Mouse (Mus musculus): ENCODE results near the gene Dlg4. TPM values are rescaled to one million over a fixed set of nuclear protein-coding genes. Genes with fewer than 3 reads are reported as not detected.

The Dlg4 gene
- polyA plus RNA-seq, 1 experiment: 0.10 TPM

DNA sequence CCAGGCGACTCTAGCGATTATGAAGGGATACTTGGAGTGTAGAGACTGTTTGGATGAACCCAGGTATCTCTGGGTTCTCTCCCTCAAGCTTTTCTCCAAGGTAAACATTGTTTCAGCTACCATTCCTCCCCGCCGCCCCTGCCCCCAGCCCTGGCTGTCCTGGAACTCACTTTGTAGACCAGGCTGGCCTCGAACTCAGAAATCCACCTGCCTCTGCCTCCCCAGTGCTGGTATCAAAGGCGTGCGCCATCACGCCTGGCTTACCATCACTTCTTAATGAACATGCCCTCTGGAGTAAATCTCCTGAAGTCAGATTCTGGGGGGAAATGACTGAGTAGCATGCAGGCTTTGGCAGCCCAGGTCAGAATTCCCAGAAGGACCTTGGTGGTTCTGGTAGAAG, 34.5 kb upstream of the Dlg4 start, which contains the start of gene Elp5:
TSS of gene Elp5 (minus strand) at position 293 of the 400 bp plus-strand sequence.
- H3K9me3 ChIP-seq (ENCODE audit: control insufficient read depth, low read length): no peaks in the 10 kb centered on the region
- H3K4me1 ChIP-seq (ENCODE audit: control insufficient read depth): peaks cover 54% of the 10 kb centered on the region
- peak within 1 kb of the TSS; percentile 94 for H3K4me3 ChIP-seq (replicated peaks)
- no peaks in the 10 kb centered on the region for H3K27me3 ChIP-seq (ENCODE audit: control insufficient read depth)
- no peak for TF ChIP-seq GATA1 (IDR thresholded peaks at IDR 0.05; ENCODE audit: low read length)
- no peak for TF ChIP-seq TAL1 (IDR thresholded peaks at IDR 0.05; ENCODE audit: low read length)
- peaks cover 60% of the 10 kb centered on the region for H3K36me3 ChIP-seq (ENCODE audit: control insufficient read depth)

GRCm38 (mm10) chr11:69982877-69983276, 33.9 kb upstream of the Dlg4 start:
- Histone ChIP-seq H3K27me3 (ENCODE audit: control insufficient read depth) (no peaks in the 10 kb centered on the region), H3K36me3 (ENCODE audit: control insufficient read depth) (peaks cover 62% of the 10 kb centered on the region), H3K4me1 (ENCODE audit: control insufficient read depth) (peaks cover 54% of the 10 kb centered on the region), H3K9me3 (ENCODE audit: control insufficient read depth, low read length) (no peaks in the 10 kb centered on the region), H3K4me3 (replicated peaks) (peak overlapping the region; percentile 21)
- TF ChIP-seq TAL1 (IDR thresholded peaks at IDR 0.05; ENCODE audit: low read length): no peak
- TF ChIP-seq GATA1 (IDR thresholded peaks at IDR 0.05; ENCODE audit: low read length): no peak

DNA sequence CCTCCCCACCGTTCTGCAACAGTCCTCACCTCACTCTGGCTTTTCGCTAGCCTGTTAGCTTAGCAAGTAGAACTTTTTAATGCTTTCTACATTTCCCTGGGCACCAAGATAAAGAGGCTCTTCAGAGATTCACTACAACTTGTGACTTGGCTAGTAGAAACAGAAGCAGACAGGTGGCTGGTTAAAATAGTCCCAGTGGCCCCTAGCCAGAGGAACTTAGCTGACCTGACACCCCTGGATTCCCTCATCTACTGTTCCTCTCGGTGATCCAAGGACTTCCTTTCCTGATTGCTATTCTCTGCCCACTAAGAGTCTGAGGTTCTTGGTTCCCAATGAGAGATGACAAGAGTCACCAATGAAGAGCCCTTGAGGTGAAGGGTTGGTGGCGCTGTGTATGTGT, 33.4 kb upstream of the Dlg4 start:
- no peaks in the 10 kb centered on the region for H3K9me3 ChIP-seq (ENCODE audit: control insufficient read depth, low read length)
- peak overlapping the region; percentile 21 for H3K4me3 ChIP-seq (replicated peaks)
- TF ChIP-seq TAL1 (IDR thresholded peaks at IDR 0.05; ENCODE audit: low read length) (no peak), GATA1 (IDR thresholded peaks at IDR 0.05; ENCODE audit: low read length) (no peak)
- peaks cover 54% of the 10 kb centered on the region for H3K4me1 ChIP-seq (ENCODE audit: control insufficient read depth)
- peaks cover 62% of the 10 kb centered on the region for H3K36me3 ChIP-seq (ENCODE audit: control insufficient read depth)
- H3K27me3 ChIP-seq (ENCODE audit: control insufficient read depth): no peaks in the 10 kb centered on the region

DNA sequence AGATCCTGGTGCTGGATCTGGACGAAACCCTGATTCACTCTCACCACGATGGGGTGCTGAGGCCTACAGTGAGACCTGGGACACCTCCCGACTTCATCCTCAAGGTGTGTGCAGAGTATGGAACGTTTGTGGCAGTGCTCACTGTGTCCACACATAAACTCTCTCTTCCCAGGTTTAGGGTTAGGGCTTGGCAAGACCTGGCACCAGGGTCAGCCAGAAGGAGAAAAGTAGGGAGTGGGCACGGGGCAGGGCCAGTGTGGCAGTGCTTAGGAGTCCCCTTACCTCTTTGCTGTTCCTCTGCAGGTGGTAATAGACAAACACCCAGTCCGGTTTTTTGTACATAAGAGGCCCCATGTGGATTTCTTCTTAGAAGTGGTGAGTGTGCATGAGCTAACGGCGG, 32.3 kb upstream of the Dlg4 start:
- Histone ChIP-seq H3K27me3 (ENCODE audit: control insufficient read depth) (no peaks in the 10 kb centered on the region), H3K36me3 (ENCODE audit: control insufficient read depth) (peaks cover 68% of the 10 kb centered on the region), H3K9me3 (ENCODE audit: control insufficient read depth, low read length) (no peaks in the 10 kb centered on the region), H3K4me1 (ENCODE audit: control insufficient read depth) (peaks cover 45% of the 10 kb centered on the region), H3K4me3 (replicated peaks) (no peak overlapping the region)
- TF ChIP-seq TAL1 (IDR thresholded peaks at IDR 0.05; ENCODE audit: low read length): no peak
- TF ChIP-seq GATA1 (IDR thresholded peaks at IDR 0.05; ENCODE audit: low read length): no peak

GRCm38 (mm10) chr11:69989949-69990348, 26.8 kb upstream of the Dlg4 start:
- TF ChIP-seq GATA1 (IDR thresholded peaks at IDR 0.05; ENCODE audit: low read length) (no peak), TAL1 (IDR thresholded peaks at IDR 0.05; ENCODE audit: low read length) (no peak)
- no peaks in the 10 kb centered on the region for H3K9me3 ChIP-seq (ENCODE audit: control insufficient read depth, low read length)
- H3K4me3 ChIP-seq (replicated peaks): no peak overlapping the region
- peaks cover 40% of the 10 kb centered on the region for H3K4me1 ChIP-seq (ENCODE audit: control insufficient read depth)
- no peaks in the 10 kb centered on the region for H3K27me3 ChIP-seq (ENCODE audit: control insufficient read depth)
- H3K36me3 ChIP-seq (ENCODE audit: control insufficient read depth): peaks cover 77% of the 10 kb centered on the region

- Histone ChIP-seq H3K36me3 (ENCODE audit: control insufficient read depth) (peaks cover 71% of the 10 kb centered on the region), H3K9me3 (ENCODE audit: control insufficient read depth, low read length) (no peaks in the 10 kb centered on the region), H3K4me3 (replicated peaks) (peak within 1 kb of the TSS; percentile 86), H3K4me1 (ENCODE audit: control insufficient read depth) (peaks cover 43% of the 10 kb centered on the region), H3K27me3 (ENCODE audit: control insufficient read depth) (no peaks in the 10 kb centered on the region)
- TF ChIP-seq GATA1 (IDR thresholded peaks at IDR 0.05; ENCODE audit: low read length) (peak; percentile 77), TAL1 (IDR thresholded peaks at IDR 0.05; ENCODE audit: low read length) (no peak)
These were observed 25.7 kb upstream of the Dlg4 start, which contains the start of gene Gabarap for GRCm38 (mm10) chr11:69990850-69991691. TSS of gene Gabarap (plus strand) at chr11:69991143.

DNA sequence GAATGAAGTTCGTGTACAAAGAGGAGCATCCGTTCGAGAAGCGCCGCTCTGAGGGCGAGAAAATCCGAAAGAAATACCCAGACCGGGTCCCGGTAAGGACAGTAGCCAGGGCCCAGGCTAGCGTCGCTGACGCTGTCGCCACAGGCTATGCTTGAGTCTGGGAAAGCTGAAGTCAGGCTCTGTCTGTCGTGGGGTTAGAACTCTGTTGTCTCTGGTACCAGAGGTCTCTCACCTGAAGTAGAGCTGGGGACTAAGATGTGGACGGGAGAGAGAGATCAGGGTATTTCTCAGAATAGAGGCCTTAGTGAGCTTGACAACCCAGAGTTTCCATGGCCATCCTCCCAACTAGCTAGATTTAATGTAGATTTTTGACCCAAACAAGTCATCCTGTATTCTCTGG, 25.0 kb upstream of the Dlg4 start:
- peak overlapping the region; percentile 86 for H3K4me3 ChIP-seq (replicated peaks)
- H3K36me3 ChIP-seq (ENCODE audit: control insufficient read depth): peaks cover 64% of the 10 kb centered on the region
- TF ChIP-seq GATA1 (IDR thresholded peaks at IDR 0.05; ENCODE audit: low read length): no peak
- no peak for TF ChIP-seq TAL1 (IDR thresholded peaks at IDR 0.05; ENCODE audit: low read length)
- H3K27me3 ChIP-seq (ENCODE audit: control insufficient read depth): no peaks in the 10 kb centered on the region
- H3K9me3 ChIP-seq (ENCODE audit: control insufficient read depth, low read length): no peaks in the 10 kb centered on the region
- peaks cover 42% of the 10 kb centered on the region for H3K4me1 ChIP-seq (ENCODE audit: control insufficient read depth)

DNA sequence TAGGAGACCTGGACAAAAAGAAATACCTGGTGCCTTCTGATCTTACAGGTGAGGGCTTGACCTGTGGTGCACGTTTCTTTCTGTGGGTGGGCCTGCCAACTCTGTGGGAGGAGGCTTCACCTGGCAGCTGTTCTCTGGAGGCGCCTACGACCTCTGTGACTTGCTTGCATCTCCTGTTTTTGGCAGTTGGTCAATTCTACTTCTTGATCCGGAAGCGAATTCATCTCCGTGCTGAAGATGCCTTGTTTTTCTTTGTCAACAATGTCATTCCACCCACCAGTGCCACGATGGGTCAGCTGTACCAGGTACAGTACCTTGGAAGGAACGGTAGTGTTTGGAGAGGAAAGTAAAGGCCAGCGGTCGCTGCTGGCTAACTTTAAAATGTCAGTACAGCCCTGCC, 24.3 kb upstream of the Dlg4 start:
- peaks cover 58% of the 10 kb centered on the region for H3K36me3 ChIP-seq (ENCODE audit: control insufficient read depth)
- no peaks in the 10 kb centered on the region for H3K27me3 ChIP-seq (ENCODE audit: control insufficient read depth)
- peaks cover 48% of the 10 kb centered on the region for H3K4me1 ChIP-seq (ENCODE audit: control insufficient read depth)
- H3K4me3 ChIP-seq (replicated peaks): peak overlapping the region; percentile 86
- no peak for TF ChIP-seq GATA1 (IDR thresholded peaks at IDR 0.05; ENCODE audit: low read length)
- TF ChIP-seq TAL1 (IDR thresholded peaks at IDR 0.05; ENCODE audit: low read length): no peak
- no peaks in the 10 kb centered on the region for H3K9me3 ChIP-seq (ENCODE audit: control insufficient read depth, low read length)

DNA sequence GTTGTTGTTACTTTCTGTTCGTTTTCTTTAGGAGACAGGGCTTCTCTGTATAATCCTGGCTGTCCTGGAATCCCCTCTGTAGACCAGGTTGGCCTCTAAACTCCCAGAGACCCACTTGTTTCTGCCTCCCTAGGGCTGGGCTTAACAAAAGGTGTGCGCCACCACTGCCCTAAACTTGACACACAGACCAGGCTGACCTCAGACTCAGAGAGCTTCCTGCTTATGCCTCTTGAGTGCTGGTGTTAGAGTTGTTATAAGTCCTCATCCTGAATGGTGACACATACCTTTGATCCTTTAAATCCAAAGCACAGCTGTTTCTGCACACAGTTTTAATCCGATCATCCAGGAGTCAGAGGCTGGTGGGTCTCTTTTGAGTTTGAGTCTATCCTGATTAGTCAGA, 23.8 kb upstream of the Dlg4 start:
- Histone ChIP-seq H3K27me3 (ENCODE audit: control insufficient read depth) (no peaks in the 10 kb centered on the region), H3K36me3 (ENCODE audit: control insufficient read depth) (peaks cover 57% of the 10 kb centered on the region), H3K9me3 (ENCODE audit: control insufficient read depth, low read length) (no peaks in the 10 kb centered on the region), H3K4me1 (ENCODE audit: control insufficient read depth) (peaks cover 54% of the 10 kb centered on the region), H3K4me3 (replicated peaks) (peak overlapping the region; percentile 86)
- TF ChIP-seq TAL1 (IDR thresholded peaks at IDR 0.05; ENCODE audit: low read length) (no peak), GATA1 (IDR thresholded peaks at IDR 0.05; ENCODE audit: low read length) (no peak)
